Comparison of ENCODE assay signal across 9 mouse cellular contexts in genomic region chr13:68607652-68608405, GRCm38 (mm10). TPM values are rescaled to one million over a fixed set of nuclear protein-coding genes. Genes with fewer than 3 reads are reported as not detected.
A peak's percentile ranks its signal among the peaks of the same experiment; 100 is the strongest.
DNase-seq lines count a peak whose midpoint lies in the region; ATAC-seq and TF ChIP-seq lines count a peak whose summit lies in the region.
"Had no signal": no experiment of that assay in that cellular context is flagged by ENCODE, and none has a peak within 500 bp of the region (broad histone marks: within the 10 kb centered on the region; RNA-seq: fewer than 3 reads in every experiment).

No protein-coding gene starts in this region.

- H3K36me3 ChIP-seq in heart, embryonic 14.5 days (ENCODE audit: control insufficient read depth, insufficient read depth, low read length): no peaks in the 10 kb centered on the region
- no peaks in the 10 kb centered on the region for H3K36me3 ChIP-seq in E14TG2a.4 (ENCODE audit: insufficient read depth, low read length)
- H3K36me3 ChIP-seq in lung, embryonic 16.5 days (ENCODE audit: control insufficient read depth, insufficient read depth, low read length): no peaks in the 10 kb centered on the region

- no peak for TF ChIP-seq CTCF in E14TG2a.4 (conservative IDR thresholded peaks at IDR 0.05; ENCODE audit: low read length)
- TF ChIP-seq CTCF in embryonic fibroblast, embryonic 13.5 days (IDR thresholded peaks at IDR 0.05; ENCODE audit: borderline replicate concordance, insufficient read depth, low read length): no peak

- no peaks in the 10 kb centered on the region for H3K9me3 ChIP-seq in heart, embryonic 14.5 days (ENCODE audit: control insufficient read depth, low read length)
- peaks cover 6% of the 10 kb centered on the region; the same call in 1 of the 2 replicates for H3K9me3 ChIP-seq in E14TG2a.4 (ENCODE audit: low read length)
- no peaks in the 10 kb centered on the region for H3K9me3 ChIP-seq in lung, embryonic 16.5 days (ENCODE audit: control insufficient read depth, low read length)

- no peaks in the 10 kb centered on the region for H3K27me3 ChIP-seq in heart, embryonic 14.5 days (ENCODE audit: control insufficient read depth, insufficient read depth, low read length)
- H3K27me3 ChIP-seq in E14TG2a.4 (ENCODE audit: insufficient read depth, low read length): no peaks in the 10 kb centered on the region
- no peaks in the 10 kb centered on the region for H3K27me3 ChIP-seq in lung, embryonic 16.5 days (ENCODE audit: control insufficient read depth, insufficient read depth, low read depth, low read length)

- H3K4me3 ChIP-seq in heart, embryonic 14.5 days (ENCODE audit: control insufficient read depth in 1 of 2, insufficient read depth in 1 of 2, low read depth in 1 of 2, low read length in 2 of 2): peak overlapping the region; percentile 0 to 26
- H3K4me3 ChIP-seq in E14TG2a.4 (replicated peaks; ENCODE audit: low read length): peak overlapping the region; percentile 20; the same call in 1 of the 2 replicates
- H3K4me3 ChIP-seq in embryonic fibroblast, embryonic 13.5 days (ENCODE audit: insufficient read depth, low read length): no peak overlapping the region
- H3K4me3 ChIP-seq in lung, embryonic 16.5 days (ENCODE audit: low read length): peak overlapping the region; percentile 5
- H3K4me3 ChIP-seq: erythroblast, embryonic 14.5 days had no signal

- no peak overlapping the region for H3K9ac ChIP-seq in heart, embryonic 14.5 days (ENCODE audit: low read length)
- 0 out of 2 replicates have a peak overlapping the region, but pooled peaks have one; percentile 8 for H3K9ac ChIP-seq in lung, embryonic 16.5 days (ENCODE audit: low read length)

- DNase-seq in heart, adult 18-20 months: no peak
- no peak for DNase-seq in adrenal gland, postnatal 14 days
- DNase-seq in left cerebral cortex, postnatal 4 days: no peak

- no peak overlapping the region for H3K27ac ChIP-seq in heart, embryonic 14.5 days (replicated peaks in 1 of 2; ENCODE audit: control insufficient read depth in 1 of 2, insufficient read depth in 1 of 2, low read depth in 2 of 2, low read length in 2 of 2)
- no peak overlapping the region for H3K27ac ChIP-seq in embryonic fibroblast, embryonic 13.5 days (ENCODE audit: insufficient read depth, low read length)
- peak overlapping the region; percentile 70 for H3K27ac ChIP-seq in lung, embryonic 16.5 days (ENCODE audit: low read length)

- peaks cover 2 to 3% of the 10 kb centered on the region in 2 experiments; a peak in 3 of 4 replicates for H3K4me1 ChIP-seq in heart, embryonic 14.5 days (ENCODE audit: control insufficient read depth in 2 of 2, insufficient read depth in 2 of 2, low read length in 2 of 2)
- peaks cover 8% of the 10 kb centered on the region for H3K4me1 ChIP-seq in E14TG2a.4 (replicated peaks; ENCODE audit: low read depth, low read length)
- peaks cover 8% of the 10 kb centered on the region for H3K4me1 ChIP-seq in embryonic fibroblast, embryonic 13.5 days (ENCODE audit: control insufficient read depth, insufficient read depth, low read length)
- no peaks in the 10 kb centered on the region; the same call in 1 of the 2 replicates for H3K4me1 ChIP-seq in lung, embryonic 16.5 days (replicated peaks; ENCODE audit: control insufficient read depth, insufficient read depth, low read length)

- peak overlapping the region; percentile 46 for H3K4me2 ChIP-seq in heart, embryonic 14.5 days (ENCODE audit: low read length)
- H3K4me2 ChIP-seq in lung, embryonic 16.5 days (ENCODE audit: low read depth, low read length): peak overlapping the region; percentile 20

- 43% methylated on average over 21 of the region's 21 CpGs for WGBS in heart, embryonic 14.5 days
- WGBS in lung, embryonic 16.5 days: 45% methylated on average over 21 of the region's 21 CpGs

- 0 out of 2 replicates have a peak, but pooled peaks have one; percentile 21 for TF ChIP-seq POLR2A in embryonic fibroblast, embryonic 13.5 days (IDR thresholded peaks at IDR 0.05; ENCODE audit: low read depth, low read length)

- ATAC-seq in heart, embryonic 14.5 days (ENCODE audit: insufficient number of reproducible peaks, insufficient read depth, low FRiP score, low read depth): no peak
- peak; percentile 77 for ATAC-seq in lung, embryonic 16.5 days (ENCODE audit: low read depth)
- no peak; the same call in 1 of the 2 replicates for ATAC-seq in granulocyte monocyte progenitor cell, adult 5-6 weeks (replicated peaks; ENCODE audit: poor library complexity, severe bottlenecking)

- intact Hi-C loops in left cerebral cortex, postnatal 4 days (cut with DNase I): loop anchor here (10.0 kb wide), 1 partner anchor 397 kb away; no protein-coding TSS in a partner anchor

RNA-seq across cellular contexts. Expression of gene 1700001L19Rik, which starts 10.6 kb away (rescaled TPM):
- polyA plus RNA-seq in heart, embryonic 14.5 days (2014; fragmentation: Nextera tagmentation; extraction: Ambion mirVana): 0.28 and 0.61 TPM in 2 replicates
- not detected for total RNA-seq in heart, adult 18-20 months (2021)
- polyA plus RNA-seq in embryonic fibroblast, embryonic 13.5 days (2011; ENCODE audit: insufficient read length, low read depth, missing spikeins): not detected in 2 replicates
- polyA plus RNA-seq in lung, embryonic 16.5 days (2015; fragmentation: Nextera tagmentation; extraction: Ambion mirVana): 2.2 and 4.5 TPM in 2 replicates
- 0.52 TPM in 1 of 2 replicates, not detected in the other for total RNA-seq in adrenal gland, postnatal 14 days (2021)
- total RNA-seq in left cerebral cortex, postnatal 4 days (2021): 10 to 100 TPM; 20.5 to 24.7 TPM
- total RNA-seq in granulocyte monocyte progenitor cell, adult 5-6 weeks (2014; fragmentation: Nextera tagmentation): not detected in 2 replicates
- total RNA-seq in granulocyte monocyte progenitor cell, adult 5-6 weeks (2017): not detected in 2 replicates
- polyA plus RNA-seq: erythroblast, embryonic 14.5 days had no signal

RNA-seq across cellular contexts. Expression of gene Fastkd3, which starts 25.8 kb away (rescaled TPM):
- 17.9 and 18.8 TPM in 2 replicates for polyA plus RNA-seq in heart, embryonic 14.5 days (2014; fragmentation: Nextera tagmentation; extraction: Ambion mirVana)
- total RNA-seq in heart, adult 18-20 months (2021): 10 to 100 TPM; 11.4 to 11.6 TPM
- 14.2 and 21.8 TPM in 2 replicates for polyA plus RNA-seq in embryonic fibroblast, embryonic 13.5 days (2011; ENCODE audit: insufficient read length, low read depth, missing spikeins)
- 33.4 and 38.9 TPM in 2 replicates for polyA plus RNA-seq in lung, embryonic 16.5 days (2015; fragmentation: Nextera tagmentation; extraction: Ambion mirVana)
- total RNA-seq in adrenal gland, postnatal 14 days (2021): 17.2 and 22.1 TPM in 2 replicates
- total RNA-seq in left cerebral cortex, postnatal 4 days (2021): 10 to 100 TPM; 13.3 to 13.5 TPM
- 40.0 and 49.0 TPM in 2 replicates for total RNA-seq in granulocyte monocyte progenitor cell, adult 5-6 weeks (2014; fragmentation: Nextera tagmentation)
- 12.4 and 21.0 TPM in 2 replicates for total RNA-seq in granulocyte monocyte progenitor cell, adult 5-6 weeks (2017)

RNA-seq across cellular contexts. Expression of gene Mtrr, which starts 25.9 kb away (rescaled TPM):
- polyA plus RNA-seq in heart, embryonic 14.5 days (2014; fragmentation: Nextera tagmentation; extraction: Ambion mirVana): 22.3 and 24.9 TPM in 2 replicates
- total RNA-seq in heart, adult 18-20 months (2021): 10 to 100 TPM; 16.3 to 19.7 TPM
- polyA plus RNA-seq in embryonic fibroblast, embryonic 13.5 days (2011; ENCODE audit: insufficient read length, low read depth, missing spikeins): 16.4 and 16.7 TPM in 2 replicates
- 21.5 and 22.6 TPM in 2 replicates for polyA plus RNA-seq in lung, embryonic 16.5 days (2015; fragmentation: Nextera tagmentation; extraction: Ambion mirVana)
- 18.6 and 22.5 TPM in 2 replicates for total RNA-seq in adrenal gland, postnatal 14 days (2021)
- 10 to 100 TPM; 11.7 to 12.4 TPM for total RNA-seq in left cerebral cortex, postnatal 4 days (2021)
- 17.2 and 18.4 TPM in 2 replicates for total RNA-seq in granulocyte monocyte progenitor cell, adult 5-6 weeks (2014; fragmentation: Nextera tagmentation)
- 9.2 and 20.4 TPM in 2 replicates for total RNA-seq in granulocyte monocyte progenitor cell, adult 5-6 weeks (2017)

Comparison
In these comparisons a context has a peak if more than half of its experiments do, and no peak if none do; other contexts are left out.
1. RNA of gene 1700001L19Rik, which starts 10.6 kb away (total RNA-seq): 20.5 to 24.7 TPM in left cerebral cortex, postnatal 4 days; 0.52 TPM in adrenal gland, postnatal 14 days, not detected in heart, adult 18-20 months and not detected in granulocyte monocyte progenitor cell, adult 5-6 weeks; every median in the first group is over 10 times any median in the second.